Mouse (Mus musculus): ENCODE data around the gene Bmpr1b. TPM values are rescaled to one million over a fixed set of nuclear protein-coding genes. Genes with fewer than 3 reads are reported as not detected.

Bmpr1b gene
- polyA plus RNA-seq, 1 experiment from 2014 or later: 3.6 TPM

GRCm38 (mm10) chr3:142186551-142186950 is 17.3 kb upstream of the Bmpr1b start:
- H3K27ac ChIP-seq (ENCODE audit: low read length): no peak overlapping the region
- H3K9ac ChIP-seq (ENCODE audit: low read depth, low read length): no peak overlapping the region
- no peak for ATAC-seq
- H3K4me1 ChIP-seq (ENCODE audit: control insufficient read depth, insufficient read depth, low read length): no peaks in the 10 kb centered on the region
- no peaks in the 10 kb centered on the region for H3K9me3 ChIP-seq (replicated peaks; ENCODE audit: control insufficient read depth, low read length, poor library complexity, severe bottlenecking)
- WGBS: 88% methylated on average over 3 of the region's 3 CpGs
- no peaks in the 10 kb centered on the region for H3K27me3 ChIP-seq (ENCODE audit: control insufficient read depth, insufficient read depth, low read depth, low read length)
- H3K4me3 ChIP-seq (ENCODE audit: low read depth, low read length): no peak overlapping the region
- no peak overlapping the region for H3K4me2 ChIP-seq (ENCODE audit: low read length)
- H3K36me3 ChIP-seq (ENCODE audit: control insufficient read depth, insufficient read depth, low read length): no peaks in the 10 kb centered on the region

GRCm38 (mm10) chr3:142173996-142174395 is 4.8 kb upstream of the Bmpr1b start:
- H3K9me3 ChIP-seq (replicated peaks; ENCODE audit: control insufficient read depth, low read length, poor library complexity, severe bottlenecking): no peaks in the 10 kb centered on the region
- no peak overlapping the region for H3K9ac ChIP-seq (ENCODE audit: low read depth, low read length)
- no peaks in the 10 kb centered on the region for H3K36me3 ChIP-seq (ENCODE audit: control insufficient read depth, insufficient read depth, low read length)
- H3K4me1 ChIP-seq (ENCODE audit: control insufficient read depth, insufficient read depth, low read length): peaks cover 5% of the 10 kb centered on the region; the same call in 1 of the 2 replicates
- H3K4me3 ChIP-seq (ENCODE audit: low read depth, low read length): no peak overlapping the region
- no peak overlapping the region for H3K27ac ChIP-seq (ENCODE audit: low read length)
- H3K4me2 ChIP-seq (ENCODE audit: low read length): no peak overlapping the region
- H3K27me3 ChIP-seq (ENCODE audit: control insufficient read depth, insufficient read depth, low read depth, low read length): no peaks in the 10 kb centered on the region
- no peak for ATAC-seq
- 89% methylated on average over 4 of the region's 4 CpGs for WGBS

GRCm38 (mm10) chr3:142168251-142168862 is 868 bp downstream of the Bmpr1b start:
- WGBS: 7% methylated on average over 9 of the region's 9 CpGs
- no peak overlapping the region for H3K27ac ChIP-seq (ENCODE audit: low read length)
- H3K36me3 ChIP-seq (ENCODE audit: control insufficient read depth, insufficient read depth, low read length): no peaks in the 10 kb centered on the region
- H3K4me3 ChIP-seq (ENCODE audit: low read depth, low read length): peak overlapping the region; percentile 69
- H3K4me1 ChIP-seq (ENCODE audit: control insufficient read depth, insufficient read depth, low read length): peaks cover 9% of the 10 kb centered on the region
- H3K27me3 ChIP-seq (ENCODE audit: control insufficient read depth, insufficient read depth, low read depth, low read length): no peaks in the 10 kb centered on the region; the same call in 1 of the 2 replicates
- H3K9me3 ChIP-seq (replicated peaks; ENCODE audit: control insufficient read depth, low read length, poor library complexity, severe bottlenecking): no peaks in the 10 kb centered on the region
- ATAC-seq: 0 out of 2 replicates have a peak, but pooled peaks have one; percentile 9
- H3K9ac ChIP-seq (ENCODE audit: low read depth, low read length): peak overlapping the region; percentile 72
- peak overlapping the region; percentile 99 for H3K4me2 ChIP-seq (ENCODE audit: low read length)

GRCm38 (mm10) chr3:142164981-142165380 is 4.2 kb downstream of the Bmpr1b start:
- H3K4me3 ChIP-seq (ENCODE audit: low read depth, low read length): no peak overlapping the region
- no peak for ATAC-seq
- H3K9ac ChIP-seq (ENCODE audit: low read depth, low read length): no peak overlapping the region
- no peaks in the 10 kb centered on the region for H3K36me3 ChIP-seq (ENCODE audit: control insufficient read depth, insufficient read depth, low read length)
- no peak overlapping the region for H3K4me2 ChIP-seq (ENCODE audit: low read length)
- H3K27me3 ChIP-seq (ENCODE audit: control insufficient read depth, insufficient read depth, low read depth, low read length): no peaks in the 10 kb centered on the region; the same call in 1 of the 2 replicates
- H3K4me1 ChIP-seq (ENCODE audit: control insufficient read depth, insufficient read depth, low read length): peaks cover 9% of the 10 kb centered on the region
- H3K9me3 ChIP-seq (replicated peaks; ENCODE audit: control insufficient read depth, low read length, poor library complexity, severe bottlenecking): no peaks in the 10 kb centered on the region
- H3K27ac ChIP-seq (ENCODE audit: low read length): no peak overlapping the region
- WGBS: 60% methylated on average over 9 of the region's 9 CpGs

- H3K9me3 ChIP-seq (replicated peaks; ENCODE audit: control insufficient read depth, low read length, poor library complexity, severe bottlenecking): no peaks in the 10 kb centered on the region
- no peak overlapping the region for H3K27ac ChIP-seq (ENCODE audit: low read length)
- no peaks in the 10 kb centered on the region; the same call in 1 of the 2 replicates for H3K27me3 ChIP-seq (ENCODE audit: control insufficient read depth, insufficient read depth, low read depth, low read length)
- H3K9ac ChIP-seq (ENCODE audit: low read depth, low read length): no peak overlapping the region
- H3K4me1 ChIP-seq (ENCODE audit: control insufficient read depth, insufficient read depth, low read length): peaks cover 4% of the 10 kb centered on the region; the same call in 1 of the 2 replicates
- H3K4me2 ChIP-seq (ENCODE audit: low read length): no peak overlapping the region
- H3K4me3 ChIP-seq (ENCODE audit: low read depth, low read length): no peak overlapping the region
- ATAC-seq: no peak
- WGBS: 89% methylated on average over 2 of the region's 2 CpGs
- no peaks in the 10 kb centered on the region for H3K36me3 ChIP-seq (ENCODE audit: control insufficient read depth, insufficient read depth, low read length)
These were observed 5.3 kb downstream of the Bmpr1b start for GRCm38 (mm10) chr3:142163896-142164295.

GRCm38 (mm10) chr3:142161405-142161804 is 7.8 kb downstream of the Bmpr1b start:
- H3K9me3 ChIP-seq (replicated peaks; ENCODE audit: control insufficient read depth, low read length, poor library complexity, severe bottlenecking): no peaks in the 10 kb centered on the region
- H3K27me3 ChIP-seq (ENCODE audit: control insufficient read depth, insufficient read depth, low read depth, low read length): no peaks in the 10 kb centered on the region
- H3K36me3 ChIP-seq (ENCODE audit: control insufficient read depth, insufficient read depth, low read length): no peaks in the 10 kb centered on the region
- H3K27ac ChIP-seq (ENCODE audit: low read length): no peak overlapping the region
- ATAC-seq: no peak
- no peak overlapping the region for H3K4me2 ChIP-seq (ENCODE audit: low read length)
- no peak overlapping the region for H3K4me3 ChIP-seq (ENCODE audit: low read depth, low read length)
- H3K9ac ChIP-seq (ENCODE audit: low read depth, low read length): no peak overlapping the region
- H3K4me1 ChIP-seq (ENCODE audit: control insufficient read depth, insufficient read depth, low read length): no peaks in the 10 kb centered on the region
- WGBS: 74% methylated on average over 3 of the region's 3 CpGs

GRCm38 (mm10) chr3:142151980-142152379 is 17.2 kb downstream of the Bmpr1b start:
- Histone ChIP-seq H3K9me3 (replicated peaks; ENCODE audit: control insufficient read depth, low read length, poor library complexity, severe bottlenecking) (no peaks in the 10 kb centered on the region), H3K36me3 (ENCODE audit: control insufficient read depth, insufficient read depth, low read length) (no peaks in the 10 kb centered on the region), H3K27ac (ENCODE audit: low read length) (no peak overlapping the region), H3K4me3 (ENCODE audit: low read depth, low read length) (no peak overlapping the region), H3K4me2 (ENCODE audit: low read length) (no peak overlapping the region), H3K9ac (ENCODE audit: low read depth, low read length) (no peak overlapping the region), H3K4me1 (ENCODE audit: control insufficient read depth, insufficient read depth, low read length) (no peaks in the 10 kb centered on the region), H3K27me3 (ENCODE audit: control insufficient read depth, insufficient read depth, low read depth, low read length) (no peaks in the 10 kb centered on the region)
- no peak for ATAC-seq
- WGBS: 92% methylated on average over 5 of the region's 5 CpGs

GRCm38 (mm10) chr3:142138796-142139195 is 30.4 kb downstream of the Bmpr1b start:
- whole genome bisulfite sequencing: 89% methylated on average over 5 of the region's 5 CpGs
- no peaks in the 10 kb centered on the region for H3K27me3 ChIP-seq (ENCODE audit: control insufficient read depth, insufficient read depth, low read depth, low read length)
- ATAC-seq: no peak
- H3K9ac ChIP-seq (ENCODE audit: low read depth, low read length): no peak overlapping the region
- H3K4me3 ChIP-seq (ENCODE audit: low read depth, low read length): no peak overlapping the region
- no peak overlapping the region for H3K27ac ChIP-seq (ENCODE audit: low read length)
- H3K9me3 ChIP-seq (replicated peaks; ENCODE audit: control insufficient read depth, low read length, poor library complexity, severe bottlenecking): no peaks in the 10 kb centered on the region
- H3K4me2 ChIP-seq (ENCODE audit: low read length): no peak overlapping the region
- no peaks in the 10 kb centered on the region for H3K36me3 ChIP-seq (ENCODE audit: control insufficient read depth, insufficient read depth, low read length)
- H3K4me1 ChIP-seq (ENCODE audit: control insufficient read depth, insufficient read depth, low read length): no peaks in the 10 kb centered on the region

GRCm38 (mm10) chr3:142126379-142126778 is 42.8 kb downstream of the Bmpr1b start:
- H3K9ac ChIP-seq (ENCODE audit: low read depth, low read length): no peak overlapping the region
- no peaks in the 10 kb centered on the region for H3K9me3 ChIP-seq (replicated peaks; ENCODE audit: control insufficient read depth, low read length, poor library complexity, severe bottlenecking)
- no peaks in the 10 kb centered on the region for H3K4me1 ChIP-seq (ENCODE audit: control insufficient read depth, insufficient read depth, low read length)
- WGBS: 90% methylated on average over 1 of the region's 1 CpGs
- ATAC-seq: no peak
- no peaks in the 10 kb centered on the region for H3K36me3 ChIP-seq (ENCODE audit: control insufficient read depth, insufficient read depth, low read length)
- no peak overlapping the region for H3K4me3 ChIP-seq (ENCODE audit: low read depth, low read length)
- H3K27me3 ChIP-seq (ENCODE audit: control insufficient read depth, insufficient read depth, low read depth, low read length): no peaks in the 10 kb centered on the region
- no peak overlapping the region for H3K27ac ChIP-seq (ENCODE audit: low read length)
- no peak overlapping the region for H3K4me2 ChIP-seq (ENCODE audit: low read length)

Measured in midbrain, embryonic 16.5 days (tissue).